Mouse (Mus musculus): ENCODE measurements around the gene Aspg. TPM values are rescaled to one million over a fixed set of nuclear protein-coding genes. Genes with fewer than 3 reads are reported as not detected.

Aspg gene
- polyA plus RNA-seq (2014; fragmentation: Illumina TruSeq; extraction: RNeasy Lipid Tissue Mini Kit (QIAGEN cat#74804); ENCODE audit: low read depth, low replicate concordance): not detected

DNA sequence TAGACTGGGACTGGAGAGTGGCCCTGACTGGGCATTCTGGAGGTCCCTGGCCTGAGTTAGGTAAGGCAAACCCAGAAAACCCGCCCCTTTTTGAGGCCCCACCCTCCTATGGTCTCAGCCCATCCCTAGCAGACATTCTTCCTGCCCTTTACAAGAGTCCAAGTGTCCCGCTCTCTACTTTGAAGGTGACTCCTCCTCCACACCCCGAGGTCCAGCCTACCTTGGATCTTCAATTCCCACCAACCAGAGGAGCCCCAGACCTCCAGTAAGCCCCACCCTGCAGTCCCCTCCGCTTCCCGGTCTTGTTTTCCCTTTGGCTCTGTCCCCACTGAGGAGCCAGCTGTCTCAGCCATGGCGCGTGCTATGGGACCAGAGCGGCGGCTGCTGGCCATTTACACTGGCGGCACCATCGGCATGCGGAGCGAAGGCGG is at the start of gene Aspg:
Gene Aspg, plus strand, starts transcription at position 139 of the 431 bp plus-strand sequence.

GRCm38 (mm10) chr12:112145875-112146651 is 39.6 kb downstream of the Aspg start, which contains the start of gene Kif26a:
Gene Kif26a, plus strand, starts transcription at chr12:112146208.

Other genes starting within 250 kb of the Aspg start
- gene Ppp1r13b, start 198.6 kb upstream of the Aspg start, polyA plus RNA-seq (2014; fragmentation: Illumina TruSeq; extraction: RNeasy Lipid Tissue Mini Kit (QIAGEN cat#74804); ENCODE audit: low read depth, low replicate concordance): 3.4 TPM
- 635 TPM for gene Atp5mpl, start 139.7 kb upstream of the Aspg start, polyA plus RNA-seq (2014; fragmentation: Illumina TruSeq; extraction: RNeasy Lipid Tissue Mini Kit (QIAGEN cat#74804); ENCODE audit: low read depth, low replicate concordance)
- gene Tdrd9, start 135.1 kb upstream of the Aspg start, polyA plus RNA-seq (2014; fragmentation: Illumina TruSeq; extraction: RNeasy Lipid Tissue Mini Kit (QIAGEN cat#74804); ENCODE audit: low read depth, low replicate concordance): not detected
- gene Rd3l, start 125.4 kb upstream of the Aspg start, polyA plus RNA-seq (2014; fragmentation: Illumina TruSeq; extraction: RNeasy Lipid Tissue Mini Kit (QIAGEN cat#74804); ENCODE audit: low read depth, low replicate concordance): not detected
- gene Kif26a, start 39.5 kb downstream of the Aspg start, polyA plus RNA-seq (2014; fragmentation: Illumina TruSeq; extraction: RNeasy Lipid Tissue Mini Kit (QIAGEN cat#74804); ENCODE audit: low read depth, low replicate concordance): 0.52 TPM

Data from adrenal gland, adult 10 weeks (tissue).